Mouse (Mus musculus): ENCODE results near the gene Prune2. TPM values are rescaled to one million over a fixed set of nuclear protein-coding genes. Genes with fewer than 3 reads are reported as not detected.

The Prune2 gene
- polyA plus RNA-seq, 1 experiment from 2014 or later, result 1.7 TPM

DNA sequence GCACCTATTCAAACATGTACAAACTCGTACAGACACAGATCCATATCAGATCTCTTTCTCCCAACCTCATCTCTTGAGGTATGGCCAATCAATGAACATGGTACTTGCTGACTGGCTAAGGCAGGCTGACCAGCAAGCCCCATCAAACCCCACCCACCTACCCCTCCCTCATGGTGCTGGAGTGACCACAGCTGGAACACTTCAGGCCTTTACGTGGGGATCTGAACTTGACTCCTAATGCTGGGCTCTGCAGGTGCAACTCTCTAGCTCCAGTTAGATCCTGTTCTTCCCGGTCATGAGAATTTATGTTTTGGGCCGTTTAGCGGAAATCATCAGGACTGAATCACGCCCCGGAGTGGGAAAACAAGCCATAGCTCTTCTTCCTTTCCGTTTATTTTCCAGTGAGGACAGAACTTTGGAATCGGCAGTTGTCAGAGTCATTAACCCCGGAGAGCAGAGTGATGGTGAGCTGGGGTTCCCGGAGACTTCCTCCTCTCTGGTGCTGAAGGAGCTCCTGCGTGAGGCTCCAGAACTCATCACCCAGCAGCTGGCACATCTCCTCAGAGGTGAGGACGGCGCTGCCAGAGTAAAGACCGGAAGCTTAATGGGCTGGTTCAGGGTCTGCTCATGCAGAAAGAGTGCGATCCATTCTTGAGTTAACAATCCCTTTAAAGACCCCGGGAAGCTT lies 50.4 kb downstream of the Prune2 start:
- Histone ChIP-seq H3K4me2 (no peak overlapping the region), H3K27ac (no peak overlapping the region), H3K9ac (no peak overlapping the region), H3K4me1 (peaks cover 7% of the 10 kb centered on the region), H3K27me3 (no peaks in the 10 kb centered on the region), H3K9me3 (no peaks in the 10 kb centered on the region), H3K4me3 (no peak overlapping the region), H3K36me3 (no peaks in the 10 kb centered on the region)
- ATAC-seq (ENCODE audit: insufficient number of reproducible peaks, insufficient read depth, low FRiP score, low TSS enrichment, low read depth), result no peak
- WGBS, result 79% methylated on average over 17 of the region's 17 CpGs

DNA sequence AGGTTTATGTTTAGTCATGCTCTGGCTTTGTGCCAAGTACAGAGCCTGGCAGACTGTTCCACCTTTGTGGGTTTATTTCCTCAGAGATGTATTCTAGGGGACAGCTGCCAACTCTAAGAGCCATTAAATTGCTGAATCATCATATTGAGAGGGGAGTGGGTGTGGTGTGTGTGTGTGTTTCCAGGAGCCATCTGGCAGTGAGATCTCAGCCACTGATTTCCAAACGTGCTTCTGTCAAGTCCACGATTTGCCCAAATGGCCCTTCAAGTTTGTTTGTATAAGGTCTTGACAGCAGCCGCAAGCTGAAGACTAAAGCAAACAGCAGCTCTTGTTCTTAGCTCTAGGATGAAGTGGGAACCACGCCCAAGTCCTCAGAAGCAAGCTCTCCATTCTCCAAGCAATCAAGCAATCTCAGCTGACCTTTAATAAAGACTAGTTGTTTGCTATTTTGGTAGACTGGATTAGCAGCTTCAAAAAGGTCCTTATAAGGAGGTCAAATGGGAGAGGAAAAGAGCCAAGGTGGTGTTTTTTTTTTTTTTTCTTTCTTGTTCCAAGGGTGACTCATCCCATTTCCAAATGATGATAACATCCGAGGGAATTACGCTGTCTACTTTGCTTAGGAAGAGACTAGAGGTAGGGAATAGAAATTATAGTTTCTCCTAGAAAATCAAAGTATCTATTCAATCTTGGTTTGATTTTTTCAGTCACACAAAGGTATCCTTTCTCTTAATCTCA lies 55.5 kb downstream of the Prune2 start:
- Histone ChIP-seq H3K4me3 (no peak overlapping the region), H3K9me3 (no peaks in the 10 kb centered on the region), H3K27ac (no peak overlapping the region), H3K4me2 (no peak overlapping the region), H3K4me1 (peaks cover 4% of the 10 kb centered on the region; the same call in 1 of the 2 replicates), H3K36me3 (no peaks in the 10 kb centered on the region), H3K9ac (no peak overlapping the region), H3K27me3 (no peaks in the 10 kb centered on the region)
- ATAC-seq (ENCODE audit: insufficient number of reproducible peaks, insufficient read depth, low FRiP score, low TSS enrichment, low read depth), result no peak
- WGBS, result 49% methylated on average over 6 of the region's 6 CpGs

DNA sequence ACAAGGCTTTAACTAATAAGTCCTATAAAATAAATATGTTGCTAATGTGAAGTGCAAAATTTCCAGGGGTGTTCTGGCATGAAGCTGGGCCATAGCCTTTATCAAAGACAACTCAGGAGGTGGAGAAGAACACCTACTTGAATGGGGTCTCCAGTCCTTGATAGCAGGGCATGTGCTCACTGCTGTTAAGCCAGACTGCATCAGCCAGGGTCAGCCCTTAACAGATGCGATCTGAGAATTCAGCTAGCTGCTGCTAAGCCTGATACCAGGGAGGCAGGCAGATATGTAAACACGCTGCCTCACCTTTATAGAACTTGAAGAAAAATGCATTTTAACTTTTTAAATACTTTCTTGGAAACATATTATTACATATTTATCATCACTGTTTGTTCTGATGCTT lies 57.2 kb downstream of the Prune2 start:
- Histone ChIP-seq H3K4me2 (no peak overlapping the region), H3K4me1 (peaks cover 4% of the 10 kb centered on the region; the same call in 1 of the 2 replicates), H3K4me3 (no peak overlapping the region), H3K27ac (no peak overlapping the region), H3K36me3 (no peaks in the 10 kb centered on the region), H3K9me3 (no peaks in the 10 kb centered on the region), H3K9ac (no peak overlapping the region), H3K27me3 (no peaks in the 10 kb centered on the region)
- 61% methylated on average over 2 of the region's 2 CpGs for WGBS
- ATAC-seq (ENCODE audit: insufficient number of reproducible peaks, insufficient read depth, low FRiP score, low TSS enrichment, low read depth), result no peak

DNA sequence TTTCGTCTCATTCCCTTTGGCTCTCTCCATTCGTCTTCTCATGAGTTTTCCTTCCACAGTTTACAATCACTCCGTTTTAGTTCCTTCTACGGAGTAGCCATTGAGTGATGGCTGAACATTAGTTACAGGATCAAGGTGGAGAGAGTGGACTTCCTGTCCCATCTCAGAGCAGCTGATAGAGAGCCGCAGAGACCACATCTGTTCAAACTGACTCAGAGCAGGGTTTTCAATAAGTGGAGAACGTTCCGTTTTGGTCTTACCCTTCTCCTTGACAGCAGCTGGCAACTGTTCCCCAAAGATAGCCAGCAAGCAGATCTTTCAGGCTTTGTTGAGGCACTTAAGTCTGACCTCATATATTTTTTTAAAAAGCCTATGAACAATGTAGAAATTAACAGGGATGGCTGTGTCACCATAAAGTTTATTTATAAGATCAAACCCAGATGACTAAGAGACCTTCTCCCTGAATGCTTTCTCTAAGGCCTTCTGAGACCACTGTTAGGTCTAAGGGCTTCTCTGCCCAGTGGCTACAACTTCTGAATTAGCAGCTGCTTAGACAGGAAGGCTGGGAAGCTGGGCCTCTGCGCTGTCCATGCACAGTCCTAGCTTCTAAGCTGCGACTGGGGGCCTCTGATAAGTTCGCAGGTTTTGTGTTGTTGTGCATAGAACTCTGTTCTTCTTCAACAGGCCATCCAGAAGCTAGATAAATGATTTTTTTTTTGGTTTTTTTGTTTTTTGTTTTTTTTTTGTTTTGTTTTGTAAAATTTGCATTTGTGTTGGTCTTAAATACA lies 58.6 kb downstream of the Prune2 start:
- H3K27ac ChIP-seq, result no peak overlapping the region
- H3K4me1 ChIP-seq, result peaks cover 4% of the 10 kb centered on the region; the same call in 1 of the 2 replicates
- 73% methylated on average over 10 of the region's 10 CpGs for WGBS
- H3K9ac ChIP-seq, result no peak overlapping the region
- H3K27me3 ChIP-seq, result no peaks in the 10 kb centered on the region
- H3K4me3 ChIP-seq, result no peak overlapping the region
- no peaks in the 10 kb centered on the region for H3K9me3 ChIP-seq
- H3K36me3 ChIP-seq, result no peaks in the 10 kb centered on the region
- no peak overlapping the region for H3K4me2 ChIP-seq
- no peak for ATAC-seq (ENCODE audit: insufficient number of reproducible peaks, insufficient read depth, low FRiP score, low TSS enrichment, low read depth)

DNA sequence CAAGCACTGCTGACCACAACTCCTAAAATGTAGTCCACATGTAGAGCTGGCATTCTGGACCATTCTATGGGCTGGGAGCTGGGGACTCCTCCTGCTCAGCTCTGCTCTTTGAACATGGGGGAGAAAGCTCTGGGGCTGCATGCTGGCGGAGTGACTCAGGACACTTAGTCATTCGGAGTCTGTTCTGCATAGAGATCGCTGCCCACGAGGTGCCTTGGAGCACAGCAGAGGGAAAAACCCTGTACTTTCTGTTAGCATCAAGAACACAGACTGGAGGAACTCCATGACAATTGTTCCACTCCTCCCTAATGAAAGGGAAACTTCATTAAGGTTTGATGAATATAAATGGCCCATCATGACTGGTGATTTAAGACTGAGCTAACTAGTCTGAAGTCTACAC lies 68.8 kb downstream of the Prune2 start:
- Histone ChIP-seq H3K4me1 (peaks cover 5% of the 10 kb centered on the region; the same call in 1 of the 2 replicates), H3K4me2 (no peak overlapping the region), H3K36me3 (no peaks in the 10 kb centered on the region), H3K27me3 (no peaks in the 10 kb centered on the region), H3K9me3 (no peaks in the 10 kb centered on the region), H3K9ac (no peak overlapping the region), H3K4me3 (no peak overlapping the region), H3K27ac (no peak overlapping the region)
- WGBS, result 76% methylated on average over 4 of the region's 4 CpGs
- no peak for ATAC-seq (ENCODE audit: insufficient number of reproducible peaks, insufficient read depth, low FRiP score, low TSS enrichment, low read depth)

DNA sequence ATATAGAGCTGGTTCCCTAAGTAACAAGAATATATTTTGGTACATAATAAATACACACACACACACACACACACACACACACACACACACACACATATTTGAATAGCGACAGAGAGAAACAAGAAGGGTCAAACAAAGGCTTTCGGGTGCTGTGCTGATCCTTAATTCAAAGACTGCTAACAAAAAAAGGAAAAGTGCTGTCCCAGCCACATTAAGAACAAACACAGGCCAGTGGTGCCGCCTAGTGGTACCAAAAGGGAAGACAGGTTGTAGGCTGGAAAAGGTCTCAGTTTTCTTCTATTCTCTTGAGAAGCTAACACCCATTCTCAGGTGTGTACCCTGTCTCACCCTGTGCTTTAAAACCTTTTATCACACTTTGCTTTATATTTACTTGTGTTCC lies 74.4 kb downstream of the Prune2 start:
- no peak overlapping the region for H3K4me3 ChIP-seq
- WGBS, result 12% methylated on average over 3 of the region's 3 CpGs
- no peak for ATAC-seq (ENCODE audit: insufficient number of reproducible peaks, insufficient read depth, low FRiP score, low TSS enrichment, low read depth)
- H3K4me2 ChIP-seq, result no peak overlapping the region
- no peaks in the 10 kb centered on the region for H3K9me3 ChIP-seq
- H3K27me3 ChIP-seq, result no peaks in the 10 kb centered on the region; the same call in 1 of the 2 replicates
- H3K4me1 ChIP-seq, result peaks cover 5% of the 10 kb centered on the region; the same call in 1 of the 2 replicates
- no peaks in the 10 kb centered on the region for H3K36me3 ChIP-seq
- no peak overlapping the region for H3K9ac ChIP-seq
- no peak overlapping the region for H3K27ac ChIP-seq

DNA sequence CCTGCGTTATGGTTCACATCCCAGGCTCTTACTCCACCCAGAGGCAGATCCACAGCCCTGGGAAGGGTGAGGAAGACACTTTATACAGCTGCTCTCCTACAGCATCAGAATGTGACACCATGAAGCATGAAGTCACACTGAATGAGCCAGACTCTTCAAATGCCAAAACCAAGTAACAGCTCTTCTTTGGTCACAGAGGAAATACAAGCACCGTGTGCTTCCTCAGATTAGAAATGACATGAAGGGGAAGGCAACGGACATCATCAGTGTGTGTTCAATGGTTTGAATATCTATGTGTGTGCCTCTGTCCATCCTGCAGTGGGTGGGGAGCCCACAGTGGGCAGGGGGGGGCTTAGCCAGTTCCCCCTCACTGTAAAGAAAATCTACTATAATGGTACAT lies 76.4 kb downstream of the Prune2 start:
- no peak overlapping the region for H3K4me2 ChIP-seq
- no peak overlapping the region for H3K4me3 ChIP-seq
- no peaks in the 10 kb centered on the region; the same call in 1 of the 2 replicates for H3K27me3 ChIP-seq
- H3K36me3 ChIP-seq, result no peaks in the 10 kb centered on the region
- 76% methylated on average over 3 of the region's 3 CpGs for WGBS
- H3K27ac ChIP-seq, result no peak overlapping the region
- H3K4me1 ChIP-seq, result peaks cover 5% of the 10 kb centered on the region; the same call in 1 of the 2 replicates
- H3K9me3 ChIP-seq, result no peaks in the 10 kb centered on the region
- no peak overlapping the region for H3K9ac ChIP-seq
- no peak for ATAC-seq (ENCODE audit: insufficient number of reproducible peaks, insufficient read depth, low FRiP score, low TSS enrichment, low read depth)

DNA sequence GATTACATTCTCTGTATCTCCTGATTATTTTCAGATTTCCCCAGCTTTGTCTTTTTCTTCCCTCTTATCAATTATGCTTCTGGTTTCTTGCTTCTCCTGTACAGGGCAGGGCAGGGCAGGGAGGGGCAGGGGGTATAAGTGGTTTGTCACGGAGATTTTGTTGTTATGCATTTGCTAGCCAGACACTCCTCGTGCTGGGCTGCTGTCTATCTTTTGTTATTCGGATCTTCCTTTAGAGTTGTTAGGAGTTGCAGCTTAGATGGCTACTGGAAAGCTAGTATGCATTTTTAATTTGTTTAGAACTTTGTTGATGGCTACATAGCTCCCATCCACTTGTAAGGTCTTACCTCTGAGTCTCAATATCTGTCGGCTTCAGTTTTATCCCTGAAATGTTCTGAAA lies 91.0 kb downstream of the Prune2 start:
- no peak overlapping the region for H3K27ac ChIP-seq
- ATAC-seq (ENCODE audit: insufficient number of reproducible peaks, insufficient read depth, low FRiP score, low TSS enrichment, low read depth), result no peak
- H3K9ac ChIP-seq, result no peak overlapping the region
- no peak overlapping the region for H3K4me3 ChIP-seq
- no peaks in the 10 kb centered on the region for H3K9me3 ChIP-seq
- no peaks in the 10 kb centered on the region for H3K4me1 ChIP-seq
- no peaks in the 10 kb centered on the region for H3K36me3 ChIP-seq
- 74% methylated on average over 4 of the region's 4 CpGs for WGBS
- H3K27me3 ChIP-seq, result no peaks in the 10 kb centered on the region
- H3K4me2 ChIP-seq, result no peak overlapping the region

DNA sequence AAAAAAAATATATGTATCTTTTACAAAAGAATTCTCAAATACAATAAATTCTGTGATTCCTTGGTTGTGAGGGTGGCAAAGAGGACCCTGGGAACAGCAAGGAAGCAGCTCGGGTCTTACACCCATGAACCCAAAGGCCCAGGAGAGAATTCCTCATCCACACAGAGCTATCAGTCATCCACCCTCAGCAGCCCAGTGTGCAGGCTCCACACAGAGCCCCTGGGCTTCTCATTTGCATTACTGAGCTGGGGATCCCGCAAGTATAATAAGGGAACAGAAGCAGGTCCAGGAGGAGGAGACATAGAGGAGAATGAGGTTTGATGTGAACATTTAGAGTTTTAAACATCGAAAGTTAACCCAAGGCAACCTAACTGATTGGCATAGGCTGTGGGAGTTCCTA lies 100.0 kb downstream of the Prune2 start:
- Histone ChIP-seq H3K4me2 (no peak overlapping the region), H3K27me3 (no peaks in the 10 kb centered on the region), H3K36me3 (no peaks in the 10 kb centered on the region), H3K9ac (no peak overlapping the region), H3K27ac (no peak overlapping the region), H3K4me3 (no peak overlapping the region), H3K4me1 (no peaks in the 10 kb centered on the region), H3K9me3 (no peaks in the 10 kb centered on the region)
- ATAC-seq (ENCODE audit: insufficient number of reproducible peaks, insufficient read depth, low FRiP score, low TSS enrichment, low read depth), result no peak
- WGBS, result 43% methylated on average over 3 of the region's 3 CpGs

DNA sequence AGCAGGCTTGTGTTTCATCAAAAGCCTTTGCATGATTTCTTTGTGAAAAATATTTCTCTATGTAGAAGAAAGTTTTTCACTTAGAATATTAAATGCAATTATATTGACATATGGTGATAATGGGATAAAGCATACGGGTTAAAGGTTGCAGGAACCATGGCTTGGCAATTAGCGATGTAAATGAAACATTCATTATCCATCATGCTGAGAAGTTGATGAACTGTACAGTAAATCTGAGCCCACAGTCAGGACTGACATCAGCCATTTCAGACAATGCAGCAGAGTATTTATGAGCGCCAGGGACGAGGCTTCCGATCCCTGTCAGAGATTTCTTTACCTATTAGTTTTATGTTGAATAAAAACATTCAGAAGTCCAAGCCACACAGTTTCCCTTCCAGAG lies 104.2 kb downstream of the Prune2 start:
- no peaks in the 10 kb centered on the region for H3K36me3 ChIP-seq
- WGBS, result 84% methylated on average over 5 of the region's 5 CpGs
- no peak overlapping the region for H3K4me2 ChIP-seq

DNA sequence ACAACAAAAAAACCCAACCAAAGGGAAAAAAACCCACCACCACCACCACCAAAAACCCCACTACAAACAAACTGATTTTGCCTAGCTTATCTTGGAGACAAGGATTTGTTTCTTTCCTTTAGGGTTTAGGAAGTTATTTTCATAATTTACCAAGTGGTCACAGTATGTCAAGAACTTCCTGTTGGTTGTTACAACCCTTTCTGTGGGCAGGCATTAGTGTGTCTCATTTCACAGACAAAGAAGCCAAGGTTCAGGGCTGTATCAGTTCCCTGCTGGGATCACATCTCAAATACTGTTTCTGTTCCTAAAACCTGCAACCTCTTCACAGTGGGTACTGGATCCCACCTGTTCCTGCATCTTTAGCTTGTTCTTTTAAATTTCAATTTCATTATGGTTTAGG lies 108.5 kb downstream of the Prune2 start:
- H3K4me1 ChIP-seq, result no peaks in the 10 kb centered on the region
- ATAC-seq (ENCODE audit: insufficient number of reproducible peaks, insufficient read depth, low FRiP score, low TSS enrichment, low read depth), result no peak
- H3K4me3 ChIP-seq, result no peak overlapping the region
- H3K27ac ChIP-seq, result no peak overlapping the region
- H3K9ac ChIP-seq, result no peak overlapping the region
- no peaks in the 10 kb centered on the region for H3K27me3 ChIP-seq
- no peak overlapping the region for H3K4me2 ChIP-seq
- no peaks in the 10 kb centered on the region for H3K9me3 ChIP-seq
- no peaks in the 10 kb centered on the region for H3K36me3 ChIP-seq

More for the DNA sequence above, 104.2 kb downstream of the Prune2 start:
- no peak overlapping the region for H3K9ac ChIP-seq
- H3K27ac ChIP-seq, result no peak overlapping the region
- no peaks in the 10 kb centered on the region for H3K27me3 ChIP-seq
- H3K4me3 ChIP-seq, result no peak overlapping the region
- ATAC-seq (ENCODE audit: insufficient number of reproducible peaks, insufficient read depth, low FRiP score, low TSS enrichment, low read depth), result no peak
- H3K9me3 ChIP-seq, result no peaks in the 10 kb centered on the region
- no peaks in the 10 kb centered on the region for H3K4me1 ChIP-seq

All from embryonic facial prominence, embryonic 13.5 days (tissue).